Mouse (Mus musculus): ENCODE results near the gene Vmn2r78.
"Not testable (repeated sequence)": the region's sequence is repeated elsewhere in the genome, so short reads cannot be mapped to it uniquely, and the experiment has no call there.

The Vmn2r78 gene

DNA sequence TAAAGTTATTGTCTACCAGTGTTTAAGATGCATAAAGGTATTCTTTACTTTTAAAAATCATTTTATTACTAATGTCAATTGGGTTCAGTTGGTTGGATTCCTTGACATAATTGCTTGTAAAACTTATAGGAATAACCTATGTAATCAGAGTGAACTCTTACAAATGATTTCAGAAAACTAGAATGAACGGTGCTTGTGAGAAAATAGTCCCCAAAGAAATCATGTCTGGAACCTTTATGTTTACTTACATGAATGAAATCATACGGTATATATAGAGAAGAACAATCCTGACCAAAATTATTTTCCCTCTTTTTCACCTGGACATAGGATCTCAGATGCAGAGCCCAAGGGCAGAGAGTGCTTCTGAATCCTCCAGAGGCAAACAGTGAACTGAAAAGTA lies at the start of gene Vmn2r78:
Gene Vmn2r78, plus strand, starts transcription at position 301 of the 400 bp plus-strand sequence.
- DNase-seq (ENCODE audit: low spot score in 2 of 2): not testable (repeated sequence)

- DNase-seq (ENCODE audit: low spot score in 2 of 2): no peak
These were observed 25.1 kb upstream of the Vmn2r78 start for GRCm38 (mm10) chr7:86889470-86890469.

DNA sequence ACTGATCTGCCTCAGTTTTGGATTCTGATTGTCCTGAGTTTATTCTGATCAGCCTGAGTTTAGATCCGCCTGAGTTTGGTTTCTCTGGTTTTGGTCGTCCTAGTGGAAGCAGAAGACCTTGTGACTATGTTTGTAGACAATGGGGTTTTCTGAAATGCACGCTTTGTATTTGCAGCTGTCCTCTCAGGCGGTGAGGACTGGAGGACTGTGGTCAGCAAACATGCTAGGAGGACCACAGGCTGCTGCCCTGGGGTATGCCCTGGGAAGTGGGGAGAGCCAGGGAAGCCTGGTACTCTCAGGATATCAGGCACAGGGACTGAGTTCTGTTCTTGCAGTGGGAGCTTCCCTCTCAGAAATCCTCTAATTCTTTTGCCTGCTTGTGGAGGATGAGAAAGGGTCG lies 22.4 kb downstream of the Vmn2r78 start:
- no peak for DNase-seq (ENCODE audit: low spot score in 2 of 2)

GRCm38 (mm10) chr7:86994700-86995099 lies 79.8 kb downstream of the Vmn2r78 start:
- no peak for DNase-seq (ENCODE audit: low spot score in 2 of 2)

DNA sequence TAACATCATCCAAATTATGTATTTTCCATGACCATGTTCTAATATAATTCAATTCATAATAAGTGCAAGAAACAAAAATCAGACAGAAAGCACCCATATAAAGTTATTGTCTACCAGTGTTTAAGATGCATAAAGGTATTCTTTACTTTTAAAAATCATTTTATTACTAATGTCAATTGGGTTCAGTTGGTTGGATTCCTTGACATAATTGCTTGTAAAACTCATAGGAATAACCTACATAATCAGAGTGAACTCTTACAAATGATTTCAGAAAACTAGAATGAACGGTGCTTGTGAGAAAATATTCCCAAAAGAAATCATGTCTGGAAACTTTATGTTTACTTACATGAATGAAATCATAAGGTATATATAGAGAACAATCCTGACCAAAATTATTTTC lies 80.9 kb downstream of the Vmn2r78 start, which contains the start of gene Vmn2r79:
Gene Vmn2r79, plus strand, starts transcription at position 301 of the 400 bp plus-strand sequence.
- not testable (repeated sequence) for DNase-seq (ENCODE audit: low spot score in 2 of 2)
